Mouse (Mus musculus) heart, embryonic 14.5 days (tissue): Measurements from ENCODE around the gene Foxg1. TPM values are rescaled to one million over a fixed set of nuclear protein-coding genes. Genes with fewer than 3 reads are reported as not detected.

ENCODE experiments used
- ATAC-seq: fragments of 200-750 bp; cut with Nextera tagmentation; 2 replicates; pipeline ENCODE4 v1.8.0; 2017; ENCODE audit warnings: low read depth, moderate TSS enrichment; ENCODE audit not compliant: insufficient number of reproducible peaks, insufficient read depth, low FRiP score
- H3K27ac ChIP-seq, 2 experiments: fragments of 200-500 bp in 1 of 2; fragments of 300-500 bp in 1 of 2; sonication (generic) in 1 of 2; replicated peaks in 1 of 2; 2 replicates each; pipeline ENCODE4 v1.5.1; 2012 to 2014; ENCODE audit warnings: low read depth in 2 of 2, low read length in 2 of 2, control low read depth in 1 of 2, mild to moderate bottlenecking in 1 of 2, mixed read lengths in 1 of 2; ENCODE audit not compliant: control insufficient read depth in 1 of 2, insufficient read depth in 1 of 2
- H3K27me3 ChIP-seq: fragments of 300-500 bp; sonication (generic); 2 replicates; pipeline ENCODE4 v1.6.1; 2014; ENCODE audit warnings: mild to moderate bottlenecking, low read length, control low read depth; ENCODE audit not compliant: control insufficient read depth, insufficient read depth
- H3K36me3 ChIP-seq: fragments of 300-500 bp; sonication (generic); 2 replicates; pipeline ENCODE4 v1.6.1; 2014; ENCODE audit warnings: mild to moderate bottlenecking, control low read depth, low read length, mixed read lengths; ENCODE audit not compliant: control insufficient read depth, insufficient read depth
- H3K4me1 ChIP-seq, 2 experiments: fragments of 200-500 bp in 1 of 2; fragments of 300-500 bp in 1 of 2; sonication (generic) in 1 of 2; 2 replicates each; pipeline ENCODE4 v1.6.1; 2012 to 2014; ENCODE audit warnings: low read length in 2 of 2, control low read depth in 1 of 2, mixed read lengths in 1 of 2; ENCODE audit not compliant: control insufficient read depth in 2 of 2, insufficient read depth in 2 of 2
- H3K4me2 ChIP-seq: fragments of 300-500 bp; sonication (generic); 2 replicates; pipeline ENCODE4 v1.6.1; 2014; ENCODE audit warnings: mild to moderate bottlenecking, low read length
- H3K4me3 ChIP-seq, 2 experiments: fragments of 200-500 bp in 1 of 2; fragments of 300-500 bp in 1 of 2; sonication (generic) in 1 of 2; 2 replicates each; pipeline ENCODE4 v1.5.1; 2012 to 2014; ENCODE audit warnings: low read length in 2 of 2, mild to moderate bottlenecking in 2 of 2, control low read depth in 1 of 2, low read depth in 1 of 2, moderate library complexity in 1 of 2; ENCODE audit not compliant: control insufficient read depth in 1 of 2, insufficient read depth in 1 of 2
- H3K9ac ChIP-seq: fragments of 300-500 bp; sonication (generic); 2 replicates; pipeline ENCODE4 v1.6.1; 2014; ENCODE audit warnings: mild to moderate bottlenecking, low read length
- H3K9me3 ChIP-seq: fragments of 300-500 bp; sonication (generic); 2 replicates; pipeline ENCODE4 v1.6.1; 2016; ENCODE audit warnings: low read length, control low read depth; ENCODE audit not compliant: control insufficient read depth
- WGBS: fragments of 180-500 bp; shearing (Covaris S2); extraction: QIAGEN DNeasy Blood & Tissue Kit; methylation state at CpG from one replicate; pipeline ENCODE4 v1.1.7; 2014; 5-methylcytosine and 5-hydroxymethylcytosine counted together
- polyA plus RNA-seq: library from polyadenylated mRNA; unstranded; fragments of >200 nt; fragmentation: Nextera tagmentation; extraction: Ambion mirVana; gene quantifications from 2 replicates; pipeline ENCODE4 v1.2.1, GENCODE M21; 2014

Foxg1 gene
- polyA plus RNA-seq, 1 experiment from 2014 or later = not detected

DNA sequence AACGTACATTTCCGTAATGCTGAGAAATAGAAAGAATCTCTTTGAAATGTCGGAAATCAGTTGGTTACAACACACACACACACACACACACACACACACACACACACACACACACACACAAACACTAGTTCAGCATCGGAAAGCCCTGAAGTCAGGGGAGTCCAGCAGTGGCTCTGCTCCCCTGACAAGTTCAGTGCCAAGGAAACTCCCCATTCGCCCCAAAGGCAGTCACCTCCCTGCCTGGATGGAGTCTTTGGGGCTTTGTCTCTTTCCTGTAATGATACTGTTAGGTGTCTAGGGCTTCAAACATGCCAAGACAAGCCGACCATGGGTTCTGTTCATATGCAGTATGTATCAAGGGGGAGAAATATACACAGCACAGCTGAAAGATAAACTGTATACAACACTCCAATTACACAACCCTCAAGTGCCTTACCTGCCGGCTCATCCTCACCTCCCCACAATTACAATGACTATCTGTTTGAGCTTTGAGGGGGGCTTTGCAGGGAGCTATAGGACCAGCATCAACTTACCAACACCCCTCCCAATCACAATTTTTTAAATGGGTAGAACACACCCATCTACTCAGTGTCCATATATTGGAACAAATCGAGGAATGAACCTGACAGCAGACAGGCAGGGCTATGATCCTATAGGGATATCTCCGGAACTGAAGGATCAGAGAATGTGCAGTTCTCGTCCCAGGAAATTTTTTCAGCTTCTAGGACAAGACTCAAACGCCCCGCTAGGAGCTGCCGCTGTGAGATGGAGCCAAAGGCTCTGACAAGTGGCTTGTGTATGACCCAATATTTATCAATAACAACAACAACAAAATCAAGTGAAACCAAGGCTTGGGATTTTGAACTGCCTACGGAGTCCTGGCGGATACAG is 6.8 kb upstream of the Foxg1 start:
- ATAC-seq = no peak

DNA sequence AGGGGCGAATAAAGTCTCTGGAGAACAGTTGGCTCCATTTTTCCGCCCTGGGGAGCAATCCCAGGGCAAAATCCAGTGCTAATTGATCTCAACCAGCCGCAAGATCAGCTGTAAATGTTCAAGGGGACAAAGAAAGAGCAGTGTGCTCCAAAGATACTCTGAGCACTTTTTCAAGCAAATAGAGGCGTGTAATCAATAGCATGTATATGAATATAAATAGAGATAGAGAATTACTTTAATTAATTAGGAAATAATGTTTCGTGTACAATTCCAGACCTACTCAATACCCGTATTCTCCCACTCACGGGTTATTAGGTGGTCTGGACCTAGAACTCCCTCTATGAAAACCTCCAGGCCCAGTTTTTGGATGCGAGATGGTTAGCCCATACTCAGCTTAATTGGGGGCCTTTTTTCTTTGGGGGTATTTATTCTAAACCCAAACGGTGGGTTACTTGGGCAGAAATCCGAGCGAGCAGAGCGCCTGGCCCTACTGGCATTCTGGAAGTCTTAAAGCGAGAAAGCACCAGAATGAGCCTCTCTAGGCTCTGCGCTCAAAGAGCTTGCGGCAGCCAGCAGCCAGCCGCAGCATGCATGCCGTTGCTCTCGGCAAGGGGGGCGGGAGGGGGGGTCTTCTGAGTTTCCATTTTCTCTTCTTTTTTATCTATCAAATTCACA is 6.0 kb upstream of the Foxg1 start:
- H3K4me1 ChIP-seq = no peaks in the 10 kb centered on the region
- H3K27ac ChIP-seq = no peak overlapping the region
- ATAC-seq = no peak
- WGBS = 3% methylated on average over 19 of the region's 19 CpGs
- no peak overlapping the region for H3K9ac ChIP-seq
- no peaks in the 10 kb centered on the region for H3K9me3 ChIP-seq
- H3K4me2 ChIP-seq = no peak overlapping the region
- peaks cover 96% of the 10 kb centered on the region for H3K27me3 ChIP-seq
- no peaks in the 10 kb centered on the region for H3K36me3 ChIP-seq
- no peak overlapping the region for H3K4me3 ChIP-seq

More for the DNA sequence above, 6.8 kb upstream of the Foxg1 start:
- Histone ChIP-seq H3K27ac (no peak overlapping the region), H3K27me3 (peaks cover 96% of the 10 kb centered on the region), H3K4me2 (no peak overlapping the region), H3K4me3 (no peak overlapping the region), H3K36me3 (no peaks in the 10 kb centered on the region), H3K4me1 (no peaks in the 10 kb centered on the region), H3K9me3 (no peaks in the 10 kb centered on the region), H3K9ac (no peak overlapping the region)
- WGBS = 4% methylated on average over 15 of the region's 15 CpGs

GRCm38 (mm10) chr12:49377281-49377970 is 5.0 kb upstream of the Foxg1 start:
- H3K4me1 ChIP-seq = no peaks in the 10 kb centered on the region
- no peak overlapping the region for H3K4me3 ChIP-seq
- no peaks in the 10 kb centered on the region for H3K9me3 ChIP-seq
- H3K27ac ChIP-seq = no peak overlapping the region
- H3K4me2 ChIP-seq = no peak overlapping the region
- H3K36me3 ChIP-seq = no peaks in the 10 kb centered on the region
- H3K9ac ChIP-seq = no peak overlapping the region
- WGBS = 3% methylated on average over 15 of the region's 15 CpGs
- ATAC-seq = no peak
- H3K27me3 ChIP-seq = peaks cover 99% of the 10 kb centered on the region

GRCm38 (mm10) chr12:49378920-49379319 is 3.5 kb upstream of the Foxg1 start:
- 0% methylated on average over 1 of the region's 1 CpGs for WGBS
- no peaks in the 10 kb centered on the region for H3K9me3 ChIP-seq

GRCm38 (mm10) chr12:49379446-49379845 is 3.0 kb upstream of the Foxg1 start:
- H3K4me3 ChIP-seq = no peak overlapping the region
- 5% methylated on average over 11 of the region's 11 CpGs for WGBS

More at GRCm38 (mm10) chr12:49378920-49379319, 3.5 kb upstream of the Foxg1 start:
- Histone ChIP-seq H3K9ac (no peak overlapping the region), H3K27ac (no peak overlapping the region), H3K27me3 (peaks cover 99% of the 10 kb centered on the region), H3K4me2 (no peak overlapping the region), H3K4me3 (no peak overlapping the region), H3K4me1 (peaks cover 2 to 9% of the 10 kb centered on the region in 2 experiments; a peak in 3 of 4 replicates), H3K36me3 (no peaks in the 10 kb centered on the region)
- no peak for ATAC-seq

DNA sequence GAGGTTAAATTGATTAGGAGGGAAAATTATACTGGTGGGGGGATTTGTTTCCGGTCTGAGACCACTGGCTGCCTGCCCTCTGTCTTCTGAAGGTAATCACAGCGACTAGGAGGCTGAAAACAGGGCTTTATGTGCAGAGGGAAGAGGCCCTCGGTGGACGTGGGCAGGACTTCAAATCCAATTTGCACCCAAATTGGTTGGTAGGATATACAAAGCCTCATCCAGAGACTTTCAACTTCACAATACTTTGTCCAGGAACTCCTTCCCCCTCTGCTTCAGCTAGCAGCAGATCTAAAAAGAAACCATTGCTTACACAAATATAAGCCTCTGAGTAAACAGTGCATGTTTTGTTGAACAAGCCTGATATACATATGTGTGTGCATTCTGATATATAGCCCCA is 2.0 kb upstream of the Foxg1 start:
- no peak for ATAC-seq
- H3K9me3 ChIP-seq = no peaks in the 10 kb centered on the region
- H3K27ac ChIP-seq = no peak overlapping the region
- H3K27me3 ChIP-seq = peaks cover 98% of the 10 kb centered on the region
- no peaks in the 10 kb centered on the region for H3K36me3 ChIP-seq
- H3K4me3 ChIP-seq = no peak overlapping the region
- H3K4me2 ChIP-seq = no peak overlapping the region
- no peak overlapping the region for H3K9ac ChIP-seq
- WGBS = under 1% methylated on average over 4 of the region's 4 CpGs
- H3K4me1 ChIP-seq = peaks cover 2 to 12% of the 10 kb centered on the region in 2 experiments; a peak in 3 of 4 replicates

More at GRCm38 (mm10) chr12:49379446-49379845, 3.0 kb upstream of the Foxg1 start:
- no peaks in the 10 kb centered on the region for H3K36me3 ChIP-seq
- peaks cover 2 to 12% of the 10 kb centered on the region in 2 experiments; a peak in 3 of 4 replicates for H3K4me1 ChIP-seq
- H3K27me3 ChIP-seq = peaks cover 98% of the 10 kb centered on the region
- no peak overlapping the region for H3K9ac ChIP-seq
- H3K27ac ChIP-seq = no peak overlapping the region
- no peak for ATAC-seq
- no peak overlapping the region for H3K4me2 ChIP-seq
- H3K9me3 ChIP-seq = no peaks in the 10 kb centered on the region

- H3K4me3 ChIP-seq = no peak overlapping the region
- H3K9ac ChIP-seq = no peak overlapping the region
- H3K4me2 ChIP-seq = no peak overlapping the region
- peaks cover 2 to 12% of the 10 kb centered on the region in 2 experiments; a peak in 3 of 4 replicates for H3K4me1 ChIP-seq
- H3K27ac ChIP-seq = no peak overlapping the region
- 3% methylated on average over 4 of the region's 4 CpGs for WGBS
- no peaks in the 10 kb centered on the region for H3K9me3 ChIP-seq
- no peaks in the 10 kb centered on the region for H3K36me3 ChIP-seq
- ATAC-seq = no peak
- peaks cover 98% of the 10 kb centered on the region for H3K27me3 ChIP-seq
These were observed 1.4 kb upstream of the Foxg1 start for GRCm38 (mm10) chr12:49381031-49381525.
